Mouse (Mus musculus) heart, postnatal 0 days (tissue): ENCODE measurements around the gene Klhdc4. TPM values are rescaled to one million over a fixed set of nuclear protein-coding genes. Genes with fewer than 3 reads are reported as not detected.

Source experiments
- ATAC-seq: fragments of 200-750 bp; cut with Nextera tagmentation; 2 replicates; pipeline ENCODE4 v1.8.0; 2017; ENCODE audit warnings: low read depth, moderate number of reproducible peaks, moderate library complexity; ENCODE audit not compliant: insufficient read depth
- DNase-seq: peaks from one replicate; pipeline ENCODE4 v3.0.0-alpha.2; 2016; ENCODE audit warnings: low spot score
- H3K27ac ChIP-seq: fragments of 300-500 bp; sonication (generic); 2 replicates; pipeline ENCODE4 v1.5.1; 2014; ENCODE audit warnings: low read depth, mild to moderate bottlenecking
- H3K27me3 ChIP-seq: fragments of 300-500 bp; sonication (generic); 2 replicates; pipeline ENCODE4 v1.6.1; 2014; ENCODE audit warnings: low read length, mixed read lengths; ENCODE audit not compliant: control insufficient read depth, insufficient read depth
- H3K36me3 ChIP-seq: fragments of 300-500 bp; sonication (generic); replicated peaks from 2 replicates; pipeline ENCODE4 v1.6.1; 2014; ENCODE audit warnings: low read length, mixed read lengths; ENCODE audit not compliant: control insufficient read depth, insufficient read depth
- H3K4me1 ChIP-seq: fragments of 300-500 bp; sonication (generic); 2 replicates; pipeline ENCODE4 v1.6.1; 2014; ENCODE audit warnings: antibody characterized with exemption; ENCODE audit not compliant: control insufficient read depth, insufficient read depth
- H3K4me2 ChIP-seq: fragments of 300-500 bp; sonication (generic); 2 replicates; pipeline ENCODE4 v1.6.1; 2014; ENCODE audit warnings: low read depth, mild to moderate bottlenecking, low read length, moderate library complexity
- H3K4me3 ChIP-seq: fragments of 300-500 bp; sonication (generic); 2 replicates; pipeline ENCODE4 v1.5.1; 2014; ENCODE audit warnings: low read depth, low read length
- H3K9ac ChIP-seq: fragments of 300-500 bp; sonication (generic); replicated peaks from 2 replicates; pipeline ENCODE4 v1.6.1; 2014; ENCODE audit warnings: low read depth, low read length, mixed read lengths
- H3K9me3 ChIP-seq: fragments of 300-500 bp; sonication (generic); replicated peaks from 2 replicates; pipeline ENCODE4 v1.6.1; 2016; ENCODE audit warnings: low read length; ENCODE audit not compliant: control insufficient read depth
- CTCF ChIP-seq: IDR thresholded peaks from 2 replicates; pipeline ENCODE4 v1.5.1; 2016; ENCODE audit warnings: antibody characterized with exemption, control low read depth, low read depth
- EP300 ChIP-seq: IDR thresholded peaks from 2 replicates; pipeline ENCODE4 v1.6.1; 2016; ENCODE audit warnings: antibody characterized with exemption, low read depth
- WGBS: fragments of 180-500 bp; shearing (Covaris S2); extraction: QIAGEN DNeasy Blood & Tissue Kit; methylation state at CpG from one replicate; pipeline ENCODE4 v1.1.7; 2014; 5-methylcytosine and 5-hydroxymethylcytosine counted together
- polyA plus RNA-seq: library from polyadenylated mRNA; unstranded; fragments of >200 nt; fragmentation: Nextera tagmentation; extraction: Ambion mirVana; gene quantifications from 2 replicates; pipeline ENCODE4 v1.2.1, GENCODE M21; 2015
- total RNA-seq: library from RNA; depleted of rRNA; stranded (reverse); fragments of >200 nt; gene quantifications from 2 replicates; pipeline ENCODE4 v1.2.3, GENCODE M21; 2014; ENCODE audit warnings: low replicate concordance

Klhdc4 gene
- total and polyA plus RNA-seq, 2 experiments from 2014 or later = 9.4 to 13.9 TPM

- Histone ChIP-seq H3K36me3 (peaks cover 29% of the 10 kb centered on the region), H3K9ac (no peak overlapping the region), H3K4me3 (no peak overlapping the region), H3K9me3 (no peaks in the 10 kb centered on the region), H3K27ac (no peak overlapping the region), H3K27me3 (no peaks in the 10 kb centered on the region), H3K4me1 (peaks cover 6% of the 10 kb centered on the region; the same call in 1 of the 2 replicates), H3K4me2 (no peak overlapping the region)
- ATAC-seq = peak; percentile 64
- TF ChIP-seq EP300 (no peak), CTCF (no peak)
- WGBS = 56% methylated on average over 11 of the region's 11 CpGs
- DNase-seq = no peak
Measured at GRCm38 (mm10) chr8:121809524-121810155, 19.7 kb downstream of the Klhdc4 start.

GRCm38 (mm10) chr8:121808032-121808431 is 21.3 kb downstream of the Klhdc4 start:
- Histone ChIP-seq H3K27me3 (no peaks in the 10 kb centered on the region), H3K4me1 (peaks cover 6% of the 10 kb centered on the region; the same call in 1 of the 2 replicates), H3K9ac (no peak overlapping the region), H3K4me2 (no peak overlapping the region), H3K36me3 (peaks cover 30% of the 10 kb centered on the region), H3K4me3 (no peak overlapping the region), H3K9me3 (no peaks in the 10 kb centered on the region), H3K27ac (no peak overlapping the region)
- DNase-seq = no peak
- WGBS = 77% methylated on average over 10 of the region's 11 CpGs
- ATAC-seq = no peak
- no peak for TF ChIP-seq EP300
- TF ChIP-seq CTCF = peak; percentile 14; the same call in 1 of the 2 replicates

GRCm38 (mm10) chr8:121806126-121806525 is 23.2 kb downstream of the Klhdc4 start:
- H3K36me3 ChIP-seq = peaks cover 29% of the 10 kb centered on the region
- H3K9ac ChIP-seq = no peak overlapping the region
- H3K4me1 ChIP-seq = peaks cover 7% of the 10 kb centered on the region
- H3K27ac ChIP-seq = no peak overlapping the region
- TF ChIP-seq EP300 (no peak), CTCF (no peak)
- H3K4me3 ChIP-seq = no peak overlapping the region
- no peak for ATAC-seq
- no peak for DNase-seq
- no peaks in the 10 kb centered on the region for H3K27me3 ChIP-seq
- no peak overlapping the region for H3K4me2 ChIP-seq
- H3K9me3 ChIP-seq = no peaks in the 10 kb centered on the region
- WGBS = 86% methylated on average over 13 of the region's 13 CpGs

- 93% methylated on average over 5 of the region's 5 CpGs for WGBS
- DNase-seq (no peak), ATAC-seq (no peak)
- no peak overlapping the region for H3K9ac ChIP-seq
- no peaks in the 10 kb centered on the region for H3K9me3 ChIP-seq
- H3K4me2 ChIP-seq = no peak overlapping the region
- H3K27ac ChIP-seq = no peak overlapping the region
- H3K4me1 ChIP-seq = peaks cover 11% of the 10 kb centered on the region
- no peaks in the 10 kb centered on the region for H3K27me3 ChIP-seq
- TF ChIP-seq EP300 (no peak), CTCF (no peak)
- no peak overlapping the region for H3K4me3 ChIP-seq
- peaks cover 34% of the 10 kb centered on the region for H3K36me3 ChIP-seq
Measured at GRCm38 (mm10) chr8:121804829-121805228, 24.5 kb downstream of the Klhdc4 start.

DNA sequence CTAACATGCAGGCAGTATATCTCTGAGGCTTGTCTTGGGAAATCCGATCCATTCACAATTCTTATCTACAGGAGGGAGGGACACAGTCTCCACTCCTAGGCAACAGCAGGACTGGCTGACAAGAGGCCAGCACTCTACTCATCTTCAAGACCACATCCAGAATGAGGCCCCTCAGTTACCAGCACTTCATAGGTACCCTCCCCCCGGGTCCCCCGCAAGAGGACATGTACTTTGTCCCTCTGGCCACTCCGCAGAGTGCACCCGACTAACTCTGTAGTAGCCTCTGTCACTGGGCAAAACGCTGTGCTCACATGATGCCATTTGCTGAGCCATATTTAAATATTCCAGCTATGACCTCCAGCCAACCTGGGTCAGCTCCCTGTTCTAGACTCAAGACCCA is 31.0 kb downstream of the Klhdc4 start:
- TF ChIP-seq EP300 (no peak), CTCF (no peak)
- Histone ChIP-seq H3K27ac (no peak overlapping the region), H3K4me3 (no peak overlapping the region), H3K9me3 (no peaks in the 10 kb centered on the region), H3K4me1 (peaks cover 8% of the 10 kb centered on the region; the same call in 1 of the 2 replicates), H3K9ac (no peak overlapping the region), H3K4me2 (no peak overlapping the region), H3K36me3 (peaks cover 35% of the 10 kb centered on the region), H3K27me3 (no peaks in the 10 kb centered on the region)
- 36% methylated on average over 6 of the region's 6 CpGs for WGBS
- ATAC-seq = peak; percentile 11; the same call in 1 of the 2 replicates
- no peak for DNase-seq

- peaks cover 31% of the 10 kb centered on the region for H3K36me3 ChIP-seq
- no peaks in the 10 kb centered on the region for H3K27me3 ChIP-seq
- H3K4me2 ChIP-seq = no peak overlapping the region
- no peaks in the 10 kb centered on the region for H3K9me3 ChIP-seq
- ATAC-seq = no peak
- no peak overlapping the region for H3K4me3 ChIP-seq
- no peak for DNase-seq
- no peak overlapping the region for H3K27ac ChIP-seq
- TF ChIP-seq CTCF = no peak
- H3K9ac ChIP-seq = no peak overlapping the region
- 85% methylated on average over 11 of the region's 11 CpGs for WGBS
- H3K4me1 ChIP-seq = peaks cover 8% of the 10 kb centered on the region; the same call in 1 of the 2 replicates
Measured at GRCm38 (mm10) chr8:121796406-121796805, 33.0 kb downstream of the Klhdc4 start.
